Mouse (Mus musculus) spleen, adult 12 weeks (tissue): ENCODE data around the gene Atp6v1d.

ENCODE experiments used
- DNase-seq: peaks from one replicate; pipeline ENCODE4 v3.0.0; 2022; ENCODE audit warnings: low spot score

Gene Atp6v1d

GRCm38 (mm10) chr12:78861496-78862253, at the start of gene Atp6v1d, which contains the start of gene Eif2s1:
Gene Atp6v1d, minus strand, starts transcription at chr12:78861638.
Gene Eif2s1, plus strand, starts transcription at chr12:78861819.
- DNase-seq, result peak; percentile 95

DNA sequence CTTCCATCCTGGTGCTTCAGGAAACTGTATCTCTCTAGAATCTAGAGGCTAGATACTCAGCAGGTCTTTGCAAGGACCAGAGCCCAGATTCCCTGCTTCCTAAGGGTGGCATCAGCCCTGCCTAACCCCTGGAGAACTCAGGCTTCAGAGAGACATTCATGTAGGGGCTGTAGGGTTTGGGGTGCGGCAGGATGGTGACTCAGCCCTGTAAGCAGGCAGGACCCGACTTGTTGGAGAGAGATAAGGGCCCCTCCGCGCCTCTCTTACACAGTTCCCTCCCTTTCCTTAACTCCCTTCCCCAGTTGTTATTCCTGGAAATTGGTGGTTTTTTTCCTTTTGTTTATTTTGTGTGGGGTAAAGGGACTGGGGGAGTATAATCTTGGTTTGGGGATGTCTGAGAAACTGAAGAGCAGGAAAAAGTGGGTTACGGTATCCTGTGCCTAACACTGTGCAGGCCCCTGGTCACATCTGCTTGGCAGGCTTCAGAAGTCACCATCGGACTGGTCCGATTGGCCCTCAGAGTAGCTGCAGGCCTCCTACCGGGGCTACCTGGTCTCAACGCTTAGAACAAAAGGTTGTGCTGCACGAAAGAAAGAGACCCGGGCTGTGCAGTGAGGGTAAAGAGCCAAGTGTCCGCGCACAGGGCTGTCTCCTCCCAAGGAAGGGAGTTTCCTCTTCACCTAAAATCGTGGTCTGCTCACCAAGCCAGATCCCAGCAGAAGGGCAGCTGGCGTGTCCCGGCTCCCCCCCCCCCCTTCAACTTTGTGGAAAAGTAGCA, 49.4 kb upstream of the Atp6v1d start:
- peak; percentile 62 for DNase-seq

- DNase-seq, result no peak
These were observed 46.7 kb upstream of the Atp6v1d start for GRCm38 (mm10) chr12:78908081-78908605.

GRCm38 (mm10) chr12:78906707-78907162, 45.3 kb upstream of the Atp6v1d start, which contains the start of gene Plek2:
Gene Plek2, minus strand, starts transcription at chr12:78906964.
- peak; percentile 81 for DNase-seq

DNA sequence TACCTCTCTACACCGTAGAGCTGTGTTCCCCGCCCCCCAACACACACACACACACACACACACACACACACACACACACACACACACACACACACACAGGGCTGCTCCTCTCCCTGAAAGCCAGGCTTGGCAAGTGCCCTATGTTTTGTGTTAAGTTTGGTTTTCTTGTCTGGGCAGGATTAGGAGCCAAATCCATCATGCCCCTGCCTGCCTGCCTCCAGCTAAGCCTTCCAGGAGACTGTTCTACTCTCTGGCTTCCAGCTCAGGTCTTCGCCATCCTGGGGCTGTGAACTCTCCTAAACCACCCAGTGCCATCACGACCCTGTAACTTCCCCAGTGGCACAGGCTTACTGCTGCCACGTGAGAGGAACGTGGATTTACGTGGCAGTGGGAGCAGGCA, 43.1 kb upstream of the Atp6v1d start:
- no peak for DNase-seq

- DNase-seq, result no peak
These were observed 41.9 kb upstream of the Atp6v1d start for GRCm38 (mm10) chr12:78903313-78903712.

DNA sequence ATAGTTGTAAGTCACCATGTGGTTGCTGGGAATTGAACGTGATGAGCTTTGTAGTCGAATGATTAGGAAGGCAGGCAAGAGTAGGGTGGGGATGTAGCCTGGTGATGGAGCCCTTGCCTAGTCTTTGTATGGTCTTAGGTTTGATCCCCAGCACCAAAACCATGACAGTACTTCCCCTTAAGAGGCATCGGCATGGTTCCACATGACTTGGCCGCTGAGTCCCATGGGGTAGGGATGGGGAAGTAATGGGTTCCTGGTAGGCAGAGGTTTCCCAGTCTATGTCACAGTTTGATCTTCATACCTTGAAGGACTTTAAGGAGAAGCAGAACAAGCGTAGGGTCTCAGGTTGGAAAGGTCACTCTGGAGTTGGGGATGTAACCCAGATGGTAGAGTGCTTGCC, 40.0 kb upstream of the Atp6v1d start:
- DNase-seq, result no peak

- DNase-seq, result no peak
These were observed 36.4 kb upstream of the Atp6v1d start for GRCm38 (mm10) chr12:78897861-78898260.

DNA sequence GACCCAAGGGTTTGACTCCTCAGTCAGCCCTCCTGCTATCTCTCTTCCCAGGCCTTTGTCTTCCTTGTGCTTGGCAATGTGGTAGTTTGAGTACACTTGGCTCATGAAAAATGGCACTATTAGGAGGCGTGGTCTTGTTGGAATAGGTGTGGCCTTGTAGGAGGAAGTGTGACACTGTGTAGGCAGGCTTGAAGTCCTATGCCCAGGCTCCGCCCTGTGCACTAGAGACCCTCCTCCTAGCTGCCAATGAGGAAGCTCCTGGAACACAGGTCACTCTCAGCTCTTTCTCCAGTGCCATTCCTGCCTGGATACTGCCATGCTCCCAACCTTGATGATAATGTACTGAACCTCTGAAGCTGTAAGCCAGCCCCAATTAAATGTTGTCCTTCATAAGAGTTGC, 29.7 kb upstream of the Atp6v1d start:
- no peak for DNase-seq

DNA sequence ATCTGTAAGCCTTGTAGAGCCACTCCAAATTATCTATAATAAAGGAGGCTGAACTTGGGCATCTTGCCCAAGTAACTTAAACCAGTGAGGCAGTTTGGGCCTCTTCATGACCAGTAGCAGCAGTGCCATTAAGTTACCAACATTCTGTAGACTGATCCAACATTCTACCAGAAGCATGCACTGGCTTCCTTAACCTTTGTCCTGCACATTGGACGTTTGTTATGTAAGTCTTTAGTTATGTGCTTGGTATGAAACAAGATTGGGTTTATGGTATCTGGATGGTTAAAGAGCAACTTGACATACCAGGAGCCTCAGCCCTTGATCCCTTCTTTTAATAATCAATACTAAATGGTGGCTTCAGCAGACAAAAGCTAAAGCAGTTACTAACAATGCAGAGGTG, 28.6 kb upstream of the Atp6v1d start:
- DNase-seq, result no peak

GRCm38 (mm10) chr12:78874581-78874980, 13.1 kb upstream of the Atp6v1d start:
- DNase-seq, result no peak

GRCm38 (mm10) chr12:78868115-78868514, 6.7 kb upstream of the Atp6v1d start:
- no peak for DNase-seq

- DNase-seq, result peak; percentile 24
These were observed 4.0 kb upstream of the Atp6v1d start for GRCm38 (mm10) chr12:78865434-78865833.

GRCm38 (mm10) chr12:78862254-78862730, 854 bp upstream of the Atp6v1d start:
- DNase-seq, result no peak

- DNase-seq, result no peak
These were observed 430 bp downstream of the Atp6v1d start for GRCm38 (mm10) chr12:78860921-78861495.

DNA sequence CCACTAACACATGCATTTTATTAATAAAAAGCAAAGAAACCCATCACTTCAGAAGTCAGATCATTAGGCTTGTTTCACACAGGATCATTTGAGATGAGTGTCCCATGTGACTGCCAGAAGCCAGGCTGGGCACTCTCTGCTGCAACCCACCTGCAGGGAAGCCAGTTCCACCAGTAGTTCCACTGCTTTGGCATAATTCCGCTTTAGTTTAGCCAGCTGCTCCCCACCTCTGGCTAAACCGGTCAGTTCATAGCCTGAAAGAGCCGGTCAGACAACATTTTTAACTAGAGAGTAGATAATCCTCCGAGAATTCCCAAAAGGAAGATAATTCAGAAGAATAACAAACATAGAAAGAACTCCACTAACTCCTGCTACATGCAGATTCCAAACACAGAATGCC, 13.2 kb downstream of the Atp6v1d start:
- no peak for DNase-seq

- DNase-seq, result no peak
These were observed 19.0 kb downstream of the Atp6v1d start for GRCm38 (mm10) chr12:78842429-78842828.

DNA sequence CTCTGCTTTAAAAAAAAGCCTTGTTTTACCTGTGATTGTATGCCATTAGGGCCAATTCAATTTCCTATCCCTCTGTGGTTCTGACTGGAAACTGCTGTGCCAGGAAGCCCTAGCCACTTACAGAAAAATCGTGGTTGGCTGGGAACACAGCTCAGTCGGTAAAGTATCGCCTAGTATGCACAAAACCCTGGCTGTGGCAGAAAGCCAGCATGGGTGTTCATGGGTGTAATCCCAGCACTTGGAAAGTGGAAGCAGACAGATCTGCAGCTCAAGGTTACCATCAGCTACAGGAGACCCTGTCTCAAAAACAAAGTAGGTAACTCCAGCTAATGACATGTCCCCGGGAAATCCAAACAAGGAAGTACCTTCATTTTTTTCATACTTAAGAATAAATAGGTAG, 21.5 kb downstream of the Atp6v1d start:
- DNase-seq, result no peak

- no peak for DNase-seq
These were observed 26.9 kb downstream of the Atp6v1d start for GRCm38 (mm10) chr12:78834496-78834895.

DNA sequence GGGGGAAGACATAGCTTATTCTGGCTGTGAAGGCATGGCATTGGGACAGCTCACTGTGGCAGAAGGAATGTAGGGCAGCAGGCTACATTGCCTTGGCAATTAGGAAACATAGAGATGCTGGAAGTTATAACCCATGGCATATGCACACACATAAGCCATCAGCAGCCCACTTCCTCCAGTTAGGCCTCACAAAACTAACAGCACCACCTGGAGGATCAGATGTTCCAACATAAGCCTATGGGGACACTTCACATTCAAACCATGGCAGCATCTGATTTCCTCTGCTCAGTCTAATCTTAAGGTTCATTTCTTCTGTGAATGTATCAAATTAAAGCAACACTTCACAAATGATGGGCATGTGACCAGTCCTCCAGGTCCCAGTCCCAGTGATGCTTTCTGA, 47.0 kb downstream of the Atp6v1d start:
- no peak for DNase-seq

GRCm38 (mm10) chr12:78801836-78802235, 59.6 kb downstream of the Atp6v1d start:
- DNase-seq, result no peak

DNA sequence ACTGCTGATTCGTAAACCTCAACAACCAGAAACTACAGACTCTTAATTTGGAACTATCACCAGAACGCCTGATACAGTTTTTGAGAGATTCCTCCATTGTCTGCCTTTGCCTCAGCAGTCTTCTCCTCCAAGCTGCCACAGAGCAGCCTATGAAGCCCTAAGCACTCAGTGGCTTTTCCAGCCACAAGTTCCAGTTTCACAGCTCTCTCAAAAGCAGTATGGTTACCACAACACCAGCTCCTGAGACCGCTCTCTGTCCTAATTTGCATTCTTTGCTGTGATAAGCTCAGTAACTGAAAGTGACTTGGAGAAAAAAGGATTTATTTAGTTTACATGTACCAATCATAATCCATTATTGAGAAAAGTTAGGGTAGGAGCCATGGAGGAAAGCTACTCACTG, 61.4 kb downstream of the Atp6v1d start:
- no peak for DNase-seq
